Mouse (Mus musculus): Measurements from ENCODE around the gene Etfa.

Gene Etfa

DNA sequence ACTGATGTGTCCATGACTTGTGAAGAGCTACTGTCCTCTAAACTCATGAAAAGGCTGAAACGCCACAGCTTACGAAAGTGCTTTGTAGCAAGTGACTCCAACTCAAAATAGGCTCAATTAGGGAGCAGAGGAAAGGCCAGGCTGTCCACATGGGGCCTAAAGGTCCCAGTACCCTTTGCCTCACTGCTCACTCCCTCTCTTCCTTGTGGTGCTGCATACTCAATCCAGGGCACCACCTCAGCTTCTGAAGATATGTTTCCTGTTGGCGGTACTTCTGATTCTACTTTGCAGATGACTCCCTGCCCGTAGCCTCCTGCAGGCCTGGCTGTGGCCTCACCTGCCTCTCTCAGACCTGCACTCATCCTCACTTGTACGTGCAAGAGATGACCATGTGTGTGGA lies 58.7 kb downstream of the Etfa start:
- Histone ChIP-seq H3K36me3 (ENCODE audit: control insufficient read depth, insufficient read depth, low read length, poor library complexity, severe bottlenecking) (peaks cover 4% of the 10 kb centered on the region; the same call in 1 of the 2 replicates), H3K27me3 (ENCODE audit: control insufficient read depth, insufficient read depth, low read length, poor library complexity, severe bottlenecking) (no peaks in the 10 kb centered on the region)
- no peak for DNase-seq (ENCODE audit: low read depth, low spot score)

DNA sequence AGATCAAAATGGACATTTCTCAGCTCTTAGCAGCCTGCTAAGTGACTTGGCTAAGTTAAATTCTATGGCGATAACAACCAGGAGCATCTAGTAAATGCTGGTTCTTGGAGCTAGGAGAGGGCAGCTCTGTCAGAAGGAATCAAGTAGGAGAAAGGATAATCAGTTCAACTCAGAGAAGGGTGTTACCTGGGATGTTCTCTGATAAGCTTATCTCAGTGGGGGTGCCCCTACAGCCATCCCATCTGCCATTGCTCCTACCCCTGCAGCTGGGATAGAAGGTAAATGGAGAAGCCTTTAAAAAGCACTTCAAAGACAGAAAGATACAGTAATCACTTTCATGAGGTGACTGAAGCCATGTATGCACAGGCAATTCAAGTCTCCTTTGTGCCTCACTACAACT lies 59.1 kb downstream of the Etfa start:
- no peaks in the 10 kb centered on the region for H3K27me3 ChIP-seq (ENCODE audit: control insufficient read depth, insufficient read depth, low read length, poor library complexity, severe bottlenecking)
- DNase-seq (ENCODE audit: low read depth, low spot score) = no peak
- H3K36me3 ChIP-seq (ENCODE audit: control insufficient read depth, insufficient read depth, low read length, poor library complexity, severe bottlenecking) = peaks cover 4% of the 10 kb centered on the region; the same call in 1 of the 2 replicates

- Histone ChIP-seq H3K36me3 (ENCODE audit: control insufficient read depth, insufficient read depth, low read length, poor library complexity, severe bottlenecking) (peaks cover 4% of the 10 kb centered on the region; the same call in 1 of the 2 replicates), H3K27me3 (ENCODE audit: control insufficient read depth, insufficient read depth, low read length, poor library complexity, severe bottlenecking) (no peaks in the 10 kb centered on the region)
- DNase-seq (ENCODE audit: low read depth, low spot score) = no peak
These were observed 60.6 kb downstream of the Etfa start for GRCm38 (mm10) chr9:55451426-55451825.

- peaks cover 3% of the 10 kb centered on the region; the same call in 1 of the 2 replicates for H3K36me3 ChIP-seq (ENCODE audit: control insufficient read depth, insufficient read depth, low read length, poor library complexity, severe bottlenecking)
- DNase-seq (ENCODE audit: low read depth, low spot score) = no peak
- no peaks in the 10 kb centered on the region for H3K27me3 ChIP-seq (ENCODE audit: control insufficient read depth, insufficient read depth, low read length, poor library complexity, severe bottlenecking)
These were observed 62.0 kb downstream of the Etfa start for GRCm38 (mm10) chr9:55450035-55450434.

GRCm38 (mm10) chr9:55449108-55449507 lies 62.9 kb downstream of the Etfa start:
- no peak for DNase-seq (ENCODE audit: low read depth, low spot score)
- H3K27me3 ChIP-seq (ENCODE audit: control insufficient read depth, insufficient read depth, low read length, poor library complexity, severe bottlenecking) = no peaks in the 10 kb centered on the region
- no peaks in the 10 kb centered on the region; the same call in 1 of the 2 replicates for H3K36me3 ChIP-seq (ENCODE audit: control insufficient read depth, insufficient read depth, low read length, poor library complexity, severe bottlenecking)

DNA sequence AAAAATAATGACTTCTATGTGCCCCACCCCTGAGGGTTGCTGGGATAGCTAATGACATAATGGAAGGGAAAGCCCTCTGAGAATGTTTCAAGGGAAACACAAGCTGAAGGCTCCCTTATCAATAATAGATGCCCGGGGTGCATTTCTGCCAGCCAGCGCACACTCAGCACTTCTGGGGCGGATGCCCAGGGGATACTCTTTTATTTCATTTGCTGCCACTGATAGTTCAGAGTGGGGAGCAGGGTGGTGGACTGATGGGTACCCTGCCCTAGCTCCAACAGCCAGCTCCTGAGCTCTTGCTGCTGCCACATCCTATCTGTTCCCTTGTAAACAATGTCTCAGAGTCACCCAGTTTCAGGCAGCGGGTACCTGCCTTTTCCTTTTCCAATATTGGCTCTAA lies 64.5 kb downstream of the Etfa start:
- Histone ChIP-seq H3K36me3 (ENCODE audit: control insufficient read depth, insufficient read depth, low read length, poor library complexity, severe bottlenecking) (no peaks in the 10 kb centered on the region; the same call in 1 of the 2 replicates), H3K27me3 (ENCODE audit: control insufficient read depth, insufficient read depth, low read length, poor library complexity, severe bottlenecking) (no peaks in the 10 kb centered on the region)
- no peak for DNase-seq (ENCODE audit: low read depth, low spot score)

DNA sequence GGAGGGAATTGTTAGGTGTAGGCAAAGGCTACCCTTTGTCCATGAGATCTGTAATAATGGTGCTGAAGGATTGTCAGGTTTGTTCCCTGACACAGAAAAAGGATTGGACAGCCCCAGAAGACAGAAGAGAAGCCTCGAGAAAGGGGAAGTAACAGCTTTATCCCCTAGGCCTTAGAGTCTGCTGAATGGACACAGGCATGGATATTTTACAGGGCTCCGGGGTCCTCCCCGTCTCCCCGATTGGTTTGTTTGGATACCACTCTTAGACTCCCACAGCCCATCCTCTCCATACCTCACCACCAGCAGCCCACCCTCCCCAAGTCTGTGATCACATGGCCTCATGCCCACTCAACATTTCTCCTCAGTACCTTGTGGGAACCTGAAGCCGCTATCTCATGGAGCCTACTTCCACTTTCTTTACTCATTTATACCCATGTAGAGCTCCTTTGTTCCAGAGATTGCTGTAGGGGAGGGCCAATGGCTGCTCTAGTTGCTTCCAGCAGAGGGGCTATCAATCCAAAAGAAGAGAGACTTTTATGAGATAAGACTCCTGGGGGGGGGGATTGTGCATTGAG lies 72.8 kb downstream of the Etfa start:
- no peak for DNase-seq (ENCODE audit: low read depth, low spot score)
- Histone ChIP-seq H3K36me3 (ENCODE audit: control insufficient read depth, insufficient read depth, low read length, poor library complexity, severe bottlenecking) (no peaks in the 10 kb centered on the region), H3K27me3 (ENCODE audit: control insufficient read depth, insufficient read depth, low read length, poor library complexity, severe bottlenecking) (no peaks in the 10 kb centered on the region)

DNA sequence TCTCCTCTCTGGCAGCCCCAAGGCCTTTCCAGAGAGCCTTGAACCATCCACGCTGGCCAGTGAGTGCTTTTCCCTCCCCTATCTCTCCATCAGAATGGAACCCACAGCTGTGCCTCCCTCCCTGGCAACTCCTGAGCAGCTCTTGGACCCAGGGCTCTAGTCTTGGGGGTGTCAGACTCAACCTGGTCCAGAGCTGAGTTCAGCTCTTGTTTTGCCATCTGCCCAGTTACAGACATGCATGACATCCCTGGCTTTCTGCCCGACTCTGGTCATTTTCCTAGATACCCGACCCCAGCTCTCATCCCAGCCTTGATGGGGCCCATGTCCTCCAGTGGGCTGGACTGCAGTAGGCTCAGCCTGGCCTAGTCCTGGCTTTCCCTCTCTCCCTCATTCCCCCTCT lies 73.6 kb downstream of the Etfa start:
- Histone ChIP-seq H3K36me3 (ENCODE audit: control insufficient read depth, insufficient read depth, low read length, poor library complexity, severe bottlenecking) (no peaks in the 10 kb centered on the region), H3K27me3 (ENCODE audit: control insufficient read depth, insufficient read depth, low read length, poor library complexity, severe bottlenecking) (no peaks in the 10 kb centered on the region)
- no peak for DNase-seq (ENCODE audit: low read depth, low spot score)

GRCm38 (mm10) chr9:55433875-55434274 lies 78.2 kb downstream of the Etfa start:
- H3K27me3 ChIP-seq (ENCODE audit: control insufficient read depth, insufficient read depth, low read length, poor library complexity, severe bottlenecking) = no peaks in the 10 kb centered on the region
- DNase-seq (ENCODE audit: low read depth, low spot score) = no peak
- H3K36me3 ChIP-seq (ENCODE audit: control insufficient read depth, insufficient read depth, low read length, poor library complexity, severe bottlenecking) = no peaks in the 10 kb centered on the region

DNA sequence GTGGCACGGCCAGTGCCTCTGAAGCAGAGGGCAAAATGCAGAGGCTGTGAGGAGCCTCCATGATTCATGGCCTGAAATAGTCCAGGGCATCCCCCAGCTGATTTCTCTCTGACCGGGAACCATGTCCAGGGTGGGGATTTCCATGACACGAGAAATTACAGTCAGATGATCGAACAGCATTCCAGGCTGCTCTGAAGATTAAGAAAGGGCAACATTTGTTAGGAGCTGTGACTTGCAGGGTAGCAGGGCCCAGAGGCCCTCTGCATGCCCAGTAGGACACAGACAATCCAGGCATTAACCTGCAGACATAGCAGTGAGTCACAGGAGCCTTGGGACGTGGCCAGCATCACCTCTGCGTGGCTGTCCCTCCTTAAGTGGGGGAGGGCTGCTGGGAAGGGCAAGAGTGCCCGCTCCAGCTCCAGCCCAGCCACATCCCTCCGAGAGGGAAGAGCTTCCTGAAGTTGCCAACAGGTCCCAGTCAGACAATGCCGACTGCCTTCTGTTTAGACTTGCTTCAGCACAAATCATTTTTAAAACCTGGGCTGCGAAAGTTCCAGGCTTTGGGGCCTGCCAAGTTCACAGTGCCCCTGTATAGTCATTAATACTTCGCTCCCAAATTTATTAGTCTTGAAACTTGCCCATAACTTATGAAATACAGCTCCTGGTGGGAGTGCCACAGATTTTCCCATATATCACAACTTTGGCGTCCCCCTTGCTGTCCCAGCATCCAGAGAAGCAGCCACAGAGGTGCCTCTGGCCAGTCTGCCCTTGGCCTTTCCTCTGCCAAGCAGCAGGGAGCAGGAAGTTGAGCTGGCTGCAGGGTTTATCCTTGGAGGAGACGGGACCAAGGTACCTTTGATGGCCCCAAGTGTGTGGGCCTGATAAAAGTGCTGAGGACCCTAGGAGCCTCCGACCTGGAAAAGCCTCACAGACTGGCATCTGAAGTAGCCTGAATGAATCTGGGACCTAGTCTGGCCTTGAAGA lies 79.4 kb downstream of the Etfa start:
- no peaks in the 10 kb centered on the region for H3K27me3 ChIP-seq (ENCODE audit: control insufficient read depth, insufficient read depth, low read length, poor library complexity, severe bottlenecking)
- H3K36me3 ChIP-seq (ENCODE audit: control insufficient read depth, insufficient read depth, low read length, poor library complexity, severe bottlenecking) = no peaks in the 10 kb centered on the region
- DNase-seq (ENCODE audit: low read depth, low spot score) = no peak

DNA sequence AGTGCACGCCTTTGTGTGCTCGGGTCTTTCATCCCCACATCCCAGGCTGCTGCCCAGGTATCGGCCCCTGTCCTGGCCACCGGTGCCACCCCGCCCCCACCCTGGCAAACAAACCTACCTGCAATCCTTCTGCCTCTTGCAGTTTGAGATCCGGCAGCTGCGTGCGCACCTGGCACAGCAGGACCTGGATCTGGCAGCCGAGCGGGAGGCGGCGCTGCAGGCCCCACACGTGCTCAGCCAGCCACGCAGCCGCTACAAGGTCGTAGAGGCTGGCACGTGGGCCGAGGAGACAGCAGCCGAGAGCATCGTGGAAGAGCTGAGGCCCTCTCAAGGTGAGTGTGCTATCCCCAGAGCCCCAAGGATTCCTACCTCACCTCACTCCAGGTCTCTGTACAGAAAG lies 81.9 kb downstream of the Etfa start:
- Histone ChIP-seq H3K36me3 (ENCODE audit: control insufficient read depth, insufficient read depth, low read length, poor library complexity, severe bottlenecking) (no peaks in the 10 kb centered on the region), H3K27me3 (ENCODE audit: control insufficient read depth, insufficient read depth, low read length, poor library complexity, severe bottlenecking) (no peaks in the 10 kb centered on the region)
- no peak for DNase-seq (ENCODE audit: low read depth, low spot score)

DNA sequence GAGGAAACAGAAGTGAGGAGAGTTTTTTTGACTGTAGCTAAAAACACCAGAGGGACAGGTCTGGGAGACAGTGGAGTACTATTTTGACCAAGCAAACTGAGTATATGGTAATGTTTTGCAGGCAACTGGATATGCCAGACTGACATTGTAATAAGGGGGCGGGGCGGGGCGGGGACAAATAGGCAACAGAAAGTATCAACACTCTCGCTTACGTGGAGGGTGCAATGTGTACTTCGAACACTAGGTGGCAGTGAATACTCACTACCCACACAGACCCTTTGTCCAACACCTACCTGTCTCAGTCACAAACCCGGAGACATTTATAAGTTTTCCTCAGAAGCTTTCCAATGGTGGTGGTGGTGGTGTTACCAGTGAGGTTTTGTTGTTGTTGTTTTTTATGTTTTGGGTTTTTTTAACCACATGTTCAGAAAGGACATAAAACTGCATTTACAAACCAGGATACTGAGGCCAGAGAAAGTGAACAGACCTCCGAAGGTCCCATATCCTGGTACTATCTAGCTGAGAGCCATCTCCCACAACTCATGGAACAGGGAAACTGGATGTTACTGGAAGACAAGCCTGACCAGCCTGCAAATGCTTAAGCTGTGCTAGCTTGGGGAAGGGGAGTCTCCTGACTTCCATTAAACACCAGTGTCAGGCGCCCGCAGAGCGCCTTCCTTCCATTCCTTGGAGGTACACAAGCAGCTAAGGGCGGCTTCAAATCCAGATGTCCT lies 82.6 kb downstream of the Etfa start:
- Histone ChIP-seq H3K27me3 (ENCODE audit: control insufficient read depth, insufficient read depth, low read length, poor library complexity, severe bottlenecking) (no peaks in the 10 kb centered on the region), H3K36me3 (ENCODE audit: control insufficient read depth, insufficient read depth, low read length, poor library complexity, severe bottlenecking) (no peaks in the 10 kb centered on the region)
- peak; percentile 85 for DNase-seq (ENCODE audit: low read depth, low spot score)

DNA sequence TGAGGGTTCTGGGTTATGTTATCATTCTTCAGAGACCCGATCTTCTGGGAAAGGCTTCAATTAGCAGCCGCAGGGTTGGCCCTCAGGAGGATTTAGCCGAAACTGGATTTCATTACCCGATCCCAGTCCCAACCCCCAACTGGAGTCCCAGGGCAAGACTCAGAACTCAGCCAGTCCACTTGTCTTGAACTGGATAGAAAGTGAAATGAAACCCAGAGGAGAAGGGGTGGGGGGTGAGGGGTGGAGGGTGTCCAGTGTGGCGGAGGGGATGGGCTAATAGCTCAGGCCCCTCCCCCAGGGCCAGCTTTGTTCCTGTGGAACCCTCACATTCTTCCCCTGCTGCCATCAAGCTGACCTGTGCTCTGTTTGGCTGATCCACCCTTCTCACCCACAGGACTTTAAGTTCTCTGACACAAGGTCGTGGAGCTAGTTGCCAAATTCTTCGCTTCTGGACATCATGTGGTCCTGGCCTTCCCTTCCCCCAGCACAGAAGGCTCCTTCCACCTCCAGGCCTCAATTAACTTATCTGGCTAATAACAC lies 86.7 kb downstream of the Etfa start:
- Histone ChIP-seq H3K27me3 (ENCODE audit: control insufficient read depth, insufficient read depth, low read length, poor library complexity, severe bottlenecking) (no peaks in the 10 kb centered on the region), H3K36me3 (ENCODE audit: control insufficient read depth, insufficient read depth, low read length, poor library complexity, severe bottlenecking) (no peaks in the 10 kb centered on the region)
- no peak for DNase-seq (ENCODE audit: low read depth, low spot score)

DNA sequence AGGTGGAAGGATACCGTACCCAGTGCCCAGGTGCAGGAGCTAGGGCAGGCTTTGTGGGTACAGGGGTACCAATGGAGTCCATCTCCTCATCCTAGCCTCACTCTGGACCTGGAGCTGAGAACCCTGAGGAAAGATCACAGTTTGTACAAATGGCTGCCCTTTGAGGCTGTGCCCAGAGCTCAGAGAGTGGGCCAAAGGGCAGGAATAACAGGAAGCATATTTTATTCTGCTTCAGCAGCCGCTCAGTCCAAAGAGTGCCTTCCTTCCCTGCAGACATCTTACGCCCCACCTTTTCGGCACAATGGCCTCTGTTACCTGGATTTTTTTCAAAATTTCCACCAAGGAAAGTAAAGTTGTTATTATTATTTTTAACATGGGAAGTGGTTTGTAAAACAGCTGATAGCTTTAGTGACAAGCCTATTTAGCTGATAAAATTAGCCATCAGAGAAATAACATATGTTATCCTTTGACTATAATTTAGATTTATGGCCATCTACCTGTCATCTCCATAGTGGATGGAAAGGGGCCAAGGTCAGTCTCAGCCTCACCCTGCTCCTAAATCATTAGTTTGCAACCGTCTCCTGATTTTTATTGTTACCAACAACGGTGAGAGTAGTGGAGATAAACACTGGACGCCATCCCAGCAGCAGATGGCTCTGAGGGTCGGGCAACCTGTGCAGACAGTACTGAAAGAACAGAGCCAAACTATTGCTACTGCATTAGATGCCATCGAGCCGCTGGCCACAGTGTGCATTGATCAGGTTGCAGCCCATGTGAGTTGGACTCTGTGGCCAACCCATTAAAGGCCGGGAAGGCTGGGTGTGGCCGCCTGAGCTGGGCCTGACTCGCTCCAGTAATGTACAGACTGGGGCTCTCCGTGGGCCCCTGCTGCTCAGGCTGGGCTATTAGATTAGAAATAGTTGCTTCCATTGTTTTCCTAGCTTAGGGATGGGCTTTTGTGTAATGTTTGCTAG lies 88.3 kb downstream of the Etfa start:
- Histone ChIP-seq H3K27me3 (ENCODE audit: control insufficient read depth, insufficient read depth, low read length, poor library complexity, severe bottlenecking) (no peaks in the 10 kb centered on the region), H3K36me3 (ENCODE audit: control insufficient read depth, insufficient read depth, low read length, poor library complexity, severe bottlenecking) (no peaks in the 10 kb centered on the region)
- DNase-seq (ENCODE audit: low read depth, low spot score) = no peak

Data from splenic B cell, adult 2 months (primary cell).